Mouse (Mus musculus) G1E (cell line): ENCODE data around the gene Gngt2. TPM values are rescaled to one million over a fixed set of nuclear protein-coding genes. Genes with fewer than 3 reads are reported as not detected.

Experiments
- ATAC-seq: 2 replicates; pipeline ENCODE4 v1.8.0; 2016; ENCODE audit warnings: mild to moderate bottlenecking; ENCODE audit not compliant: insufficient number of reproducible peaks, poor library complexity, low FRiP score, severe bottlenecking; ENCODE audit errors: extremely low read depth
- DNase-seq: peaks from one replicate; pipeline ENCODE4 v3.0.0; 2012; ENCODE audit warnings: low spot score
- H3K27me3 ChIP-seq: 2 replicates; pipeline ENCODE4 v1.6.1; 2012; ENCODE audit warnings: mild to moderate bottlenecking, low read length, inconsistent platforms; ENCODE audit not compliant: insufficient read depth
- H3K36me3 ChIP-seq: replicated peaks from 2 replicates; pipeline ENCODE3; 2012; ENCODE audit warnings: mild to moderate bottlenecking, inconsistent platforms
- H3K4me1 ChIP-seq: 2 replicates; pipeline ENCODE4 v1.6.1; 2012; ENCODE audit warnings: low read depth, low read length, inconsistent platforms, mixed read lengths; ENCODE audit not compliant: insufficient read depth
- H3K4me3 ChIP-seq: 2 replicates; pipeline ENCODE4 v1.5.1; 2012; ENCODE audit warnings: low read depth, mild to moderate bottlenecking, inconsistent platforms, low read length, moderate library complexity, mixed read lengths
- H3K9me3 ChIP-seq: replicated peaks from 2 replicates; pipeline ENCODE4 v1.6.1; 2012; ENCODE audit warnings: inconsistent platforms
- CTCF ChIP-seq: IDR thresholded peaks from 2 replicates; pipeline ENCODE4 v1.5.1; 2012; ENCODE audit warnings: low read depth, low read length, inconsistent platforms, mixed read lengths
- GATA1 ChIP-seq: IDR thresholded peaks from 2 replicates; pipeline ENCODE4 v1.6.1; 2012; ENCODE audit warnings: borderline replicate concordance, low read length, inconsistent platforms, mixed read lengths
- GATA2 ChIP-seq: IDR thresholded peaks from 2 replicates; pipeline ENCODE4 v1.6.1; 2012; ENCODE audit warnings: low read depth, low read length, inconsistent platforms, borderline replicate concordance
- POLR2AphosphoS5 ChIP-seq: IDR thresholded peaks from 2 replicates; pipeline ENCODE4 v1.6.1; 2012; ENCODE audit warnings: low read depth, low read length, inconsistent platforms; ENCODE audit not compliant: insufficient replicate concordance
- TAL1 ChIP-seq: conservative IDR thresholded peaks from 2 replicates; pipeline ENCODE4 v1.6.1; 2012; ENCODE audit warnings: low read depth, low read length, inconsistent platforms, mixed read lengths
- polyA plus RNA-seq: library from polyadenylated mRNA; stranded (reverse); fragments of >175 nt; gene quantifications from 2 replicates; pipeline ENCODE4 v1.2.3, GENCODE M21; 2012
- total RNA-seq, 2 experiments: library from RNA; stranded (forward) in 1 of 2; stranded (reverse) in 1 of 2; fragments of 200-1000 nt in 1 of 2; fragments of >200 nt in 1 of 2; fragmentation: Nextera tagmentation in 1 of 2; gene quantifications; 2 replicates each; pipeline ENCODE4 v1.2.3; 2014 to 2017

Gene Gngt2
- total and polyA plus RNA-seq, 3 experiments: 15.0 to 40.9 (median 33.6) TPM

DNA sequence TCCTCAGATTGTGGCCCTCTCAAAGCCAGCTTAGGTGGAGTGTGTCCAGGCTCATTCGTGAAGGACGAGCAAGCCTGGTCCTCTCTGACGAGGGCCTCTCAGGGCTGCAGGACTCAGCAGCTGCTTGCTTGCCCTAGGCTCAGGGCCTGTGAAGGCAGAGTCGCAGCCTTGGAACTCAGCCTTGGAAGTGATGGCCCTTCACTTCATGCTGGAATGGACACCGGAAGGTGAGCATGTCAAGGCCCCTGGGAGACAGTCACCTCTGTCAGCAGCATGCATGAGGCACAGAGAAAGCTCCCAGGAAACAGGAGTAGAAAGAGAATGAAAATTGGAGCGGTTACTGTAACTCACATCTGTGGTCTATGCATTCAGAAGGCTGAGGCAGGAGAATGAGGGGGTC lies 25.3 kb upstream of the Gngt2 start:
- H3K27me3 ChIP-seq: no peaks in the 10 kb centered on the region
- H3K9me3 ChIP-seq: peaks cover 7% of the 10 kb centered on the region
- TF ChIP-seq GATA2 (no peak), POLR2AphosphoS5 (no peak), TAL1 (no peak), GATA1 (no peak), CTCF (no peak)
- no peaks in the 10 kb centered on the region for H3K36me3 ChIP-seq
- H3K4me3 ChIP-seq: no peak overlapping the region
- ATAC-seq (no peak), DNase-seq (no peak)
- peaks cover 48% of the 10 kb centered on the region for H3K4me1 ChIP-seq

DNA sequence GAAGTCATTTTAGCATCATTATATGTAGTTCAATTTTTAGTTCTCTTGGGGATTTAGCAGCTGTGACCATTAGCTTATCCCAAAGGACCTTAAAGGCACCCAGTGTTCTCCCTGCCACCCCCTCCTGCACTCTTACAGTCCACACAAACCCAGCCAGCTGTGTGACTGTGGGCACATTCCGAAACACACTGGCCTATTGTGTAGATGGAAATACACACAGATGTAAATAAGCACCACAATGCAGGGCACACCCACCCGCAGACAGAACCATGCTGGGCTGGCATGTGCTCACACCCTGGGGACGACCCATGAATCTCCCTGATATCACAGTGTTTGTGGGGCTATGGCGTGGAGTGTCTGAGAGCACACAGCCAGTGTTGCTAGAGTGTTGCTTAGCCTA lies 24.8 kb upstream of the Gngt2 start:
- Histone ChIP-seq H3K9me3 (peaks cover 6% of the 10 kb centered on the region), H3K36me3 (no peaks in the 10 kb centered on the region), H3K4me1 (peaks cover 46% of the 10 kb centered on the region), H3K4me3 (no peak overlapping the region), H3K27me3 (no peaks in the 10 kb centered on the region)
- ATAC-seq (no peak), DNase-seq (no peak)
- TF ChIP-seq TAL1 (no peak), POLR2AphosphoS5 (no peak), GATA1 (no peak), GATA2 (no peak), CTCF (no peak)

DNA sequence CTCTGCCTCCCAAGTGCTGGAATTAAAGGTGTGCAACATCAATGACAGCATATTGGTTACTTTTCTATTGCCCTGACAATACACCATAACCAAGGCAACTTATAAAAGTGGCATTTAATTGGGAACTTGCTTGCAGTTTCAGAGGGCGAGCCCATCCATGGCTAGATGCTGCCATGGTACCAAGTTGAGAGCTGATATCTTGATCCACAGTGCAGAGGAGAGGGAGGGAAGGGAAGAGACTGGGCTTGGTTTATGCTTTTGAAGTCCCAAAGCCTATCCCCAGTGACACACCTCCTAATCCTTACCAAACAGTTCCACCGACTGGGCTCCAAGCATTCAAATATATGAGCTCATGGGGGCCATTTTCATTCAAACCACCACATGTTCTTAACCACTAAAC lies 22.9 kb upstream of the Gngt2 start:
- H3K27me3 ChIP-seq: no peaks in the 10 kb centered on the region; the same call in 1 of the 2 replicates
- H3K4me1 ChIP-seq: peaks cover 30% of the 10 kb centered on the region
- no peaks in the 10 kb centered on the region for H3K9me3 ChIP-seq
- no peak overlapping the region for H3K4me3 ChIP-seq
- no peak for ATAC-seq
- no peaks in the 10 kb centered on the region for H3K36me3 ChIP-seq
- no peak for TF ChIP-seq TAL1
- no peak for TF ChIP-seq POLR2AphosphoS5
- TF ChIP-seq CTCF: no peak
- no peak for TF ChIP-seq GATA2
- TF ChIP-seq GATA1: no peak
- DNase-seq: no peak

DNA sequence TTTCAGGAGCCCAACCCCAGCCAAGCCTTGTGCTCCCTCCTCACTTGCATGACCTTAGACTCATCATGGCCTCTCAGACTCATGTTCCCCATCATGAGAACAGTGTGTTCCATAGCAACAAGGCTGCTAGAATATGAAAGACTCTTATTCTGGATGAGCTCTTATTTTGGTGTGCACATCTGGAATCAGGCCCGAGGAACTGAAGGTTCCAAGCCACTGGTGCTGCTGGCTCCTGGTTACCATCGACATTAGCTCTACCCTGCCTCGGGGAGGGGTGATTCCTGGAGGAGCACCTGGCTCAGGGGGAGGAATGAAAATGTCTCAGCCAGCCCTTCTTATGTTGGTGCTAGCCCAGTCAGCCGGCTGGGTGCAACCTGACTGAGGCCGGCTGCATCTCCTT lies 22.2 kb upstream of the Gngt2 start:
- H3K27me3 ChIP-seq: no peaks in the 10 kb centered on the region; the same call in 1 of the 2 replicates

DNA sequence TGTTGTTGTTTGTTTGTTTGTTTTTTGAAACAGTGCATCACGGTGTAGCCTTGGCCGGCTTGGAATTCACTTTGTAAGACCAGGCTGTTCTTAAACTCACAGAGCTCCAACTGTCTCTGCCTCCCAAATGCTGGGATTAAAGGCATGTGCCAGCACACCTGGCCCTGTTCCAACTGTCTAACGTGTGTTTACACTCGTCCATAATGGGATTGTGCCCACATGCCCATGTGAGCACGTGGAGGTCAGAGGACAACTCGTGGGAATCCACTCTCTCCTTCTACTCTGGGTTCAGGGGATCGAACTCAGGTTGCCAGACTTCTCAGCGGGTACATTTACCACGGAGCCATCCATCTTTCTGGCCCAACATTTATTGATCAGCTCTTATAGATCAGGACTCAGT lies 21.6 kb upstream of the Gngt2 start:
- Histone ChIP-seq H3K36me3 (no peaks in the 10 kb centered on the region), H3K27me3 (no peaks in the 10 kb centered on the region; the same call in 1 of the 2 replicates), H3K9me3 (no peaks in the 10 kb centered on the region), H3K4me1 (peaks cover 17% of the 10 kb centered on the region), H3K4me3 (no peak overlapping the region)
- no peak for TF ChIP-seq GATA1
- TF ChIP-seq GATA2: no peak
- no peak for TF ChIP-seq TAL1
- no peak for TF ChIP-seq CTCF
- no peak for TF ChIP-seq POLR2AphosphoS5
- DNase-seq: no peak
- ATAC-seq: no peak

More for the DNA sequence above, 22.2 kb upstream of the Gngt2 start:
- Histone ChIP-seq H3K36me3 (no peaks in the 10 kb centered on the region), H3K4me1 (peaks cover 22% of the 10 kb centered on the region), H3K4me3 (no peak overlapping the region), H3K9me3 (no peaks in the 10 kb centered on the region)
- DNase-seq (no peak), ATAC-seq (no peak)
- TF ChIP-seq POLR2AphosphoS5: no peak
- TF ChIP-seq GATA1: no peak
- no peak for TF ChIP-seq TAL1
- TF ChIP-seq CTCF: no peak
- no peak for TF ChIP-seq GATA2

DNA sequence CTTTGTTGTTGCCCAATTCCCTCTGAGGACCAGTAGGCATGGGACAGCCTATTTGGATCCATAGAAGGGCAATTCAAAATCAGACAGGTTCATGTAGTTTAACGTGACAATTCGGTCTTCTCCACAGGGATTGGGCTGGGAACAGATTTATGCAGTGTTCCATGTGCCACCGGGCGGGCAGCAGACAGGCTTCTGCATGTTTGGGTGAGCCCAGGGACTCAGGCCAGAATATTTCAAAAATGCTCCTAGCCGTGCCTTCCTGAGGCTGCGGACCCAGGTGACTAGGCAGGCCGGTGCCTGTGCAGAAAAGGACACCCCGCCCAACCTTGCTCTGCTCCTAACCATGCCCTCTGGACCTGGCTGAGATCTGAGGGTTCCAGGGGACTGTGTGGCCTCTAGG lies 17.9 kb upstream of the Gngt2 start:
- ATAC-seq (no peak), DNase-seq (no peak)
- Histone ChIP-seq H3K4me3 (no peak overlapping the region), H3K4me1 (peaks cover 21% of the 10 kb centered on the region), H3K9me3 (no peaks in the 10 kb centered on the region), H3K36me3 (no peaks in the 10 kb centered on the region), H3K27me3 (no peaks in the 10 kb centered on the region; the same call in 1 of the 2 replicates)
- no peak for TF ChIP-seq GATA2

DNA sequence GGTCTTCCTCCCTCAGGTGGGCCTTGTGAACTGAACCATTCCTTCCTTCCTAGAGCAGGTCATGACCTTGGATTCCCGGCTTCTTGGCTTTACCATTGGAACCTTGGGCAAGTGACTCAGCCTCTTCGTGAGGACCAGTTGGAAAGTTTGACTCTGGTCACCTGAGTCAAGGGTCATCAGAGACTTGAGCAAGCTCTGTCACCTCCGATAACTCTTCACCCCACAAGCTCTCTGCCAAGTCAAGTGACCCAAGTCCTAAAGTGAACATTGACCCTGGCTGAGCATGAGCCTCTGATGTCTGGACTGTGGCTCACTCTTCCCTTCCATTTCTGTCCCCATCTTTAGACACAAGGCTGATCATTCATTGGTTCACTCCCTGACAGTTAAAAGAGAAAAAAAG lies 15.5 kb upstream of the Gngt2 start:
- peaks cover 40% of the 10 kb centered on the region for H3K4me1 ChIP-seq
- ATAC-seq (no peak), DNase-seq (no peak)
- H3K36me3 ChIP-seq: no peaks in the 10 kb centered on the region
- TF ChIP-seq CTCF: no peak
- no peak for TF ChIP-seq POLR2AphosphoS5
- no peak for TF ChIP-seq GATA2
- no peak for TF ChIP-seq TAL1
- TF ChIP-seq GATA1: no peak
- no peaks in the 10 kb centered on the region for H3K9me3 ChIP-seq
- H3K27me3 ChIP-seq: no peaks in the 10 kb centered on the region; the same call in 1 of the 2 replicates
- no peak overlapping the region for H3K4me3 ChIP-seq
